Mouse (Mus musculus): Measurements from ENCODE around the gene P3h4. TPM values are rescaled to one million over a fixed set of nuclear protein-coding genes. Genes with fewer than 3 reads are reported as not detected.
A peak's percentile ranks its signal among the peaks of the same experiment; 100 is the strongest.

Gene P3h4
- total and polyA plus RNA-seq, 3 experiments: not detected

GRCm38 (mm10) chr11:100402240-100402639 lies 12.4 kb downstream of the P3h4 start:
- Histone ChIP-seq H3K27me3 (replicated peaks) (peaks cover 78% of the 10 kb centered on the region), H3K36me3 (replicated peaks in 1 of 2; ENCODE audit: control insufficient read depth in 1 of 2, insufficient read depth in 1 of 2, low read length in 1 of 2) (no peaks in the 10 kb centered on the region), H3K4me3 (replicated peaks in 1 of 3; ENCODE audit: low read depth in 2 of 3, low read length in 2 of 3, poor library complexity in 1 of 3) (no peak overlapping the region), H3K79me2 (replicated peaks; ENCODE audit: control insufficient read depth, extremely low read depth, insufficient read depth, poor library complexity, severe bottlenecking) (no peaks in the 10 kb centered on the region), H3K9me3 (replicated peaks; ENCODE audit: low read length) (no peaks in the 10 kb centered on the region), H3K9ac (ENCODE audit: insufficient read depth, low read depth) (no peak overlapping the region), H3K4me1 (ENCODE audit: control insufficient read depth in 1 of 2, insufficient read depth in 2 of 2) (peaks cover 2 to 15% of the 10 kb centered on the region in 2 experiments; a peak in 3 of 4 replicates), H3K4me2 (ENCODE audit: insufficient read depth, low read depth, poor library complexity, severe bottlenecking) (no peak overlapping the region), H3K27ac (ENCODE audit: insufficient read depth, low read depth) (no peak overlapping the region)
- in situ Hi-C loops (cut with MboI; ENCODE audit: low pct_ligation_motif_present, low pct_unique_long_range_greater_than_20kb, low sequenced_read_pairs): no loop called here
- TF ChIP-seq MAX (IDR thresholded peaks at IDR 0.05; ENCODE audit: low read length) (no peak), ZNF384 (IDR thresholded peaks at IDR 0.05; ENCODE audit: low read depth, low read length) (no peak), ZC3H11A (IDR thresholded peaks at IDR 0.05; ENCODE audit: low read depth, low read length) (no peak), CTCF (conservative IDR thresholded peaks at IDR 0.05 in 1 of 2, IDR thresholded peaks at IDR 0.05 in 1 of 2; ENCODE audit: low read depth in 2 of 2, low read length in 2 of 2) (no peak), MEF2A (IDR thresholded peaks at IDR 0.05; ENCODE audit: borderline replicate concordance, low read depth, low read length) (no peak), IRF4 (IDR thresholded peaks at IDR 0.05; ENCODE audit: low read depth, low read length) (no peak), ETS1 (conservative IDR thresholded peaks at IDR 0.05; ENCODE audit: low read depth, low read length) (no peak), TCF12 (IDR thresholded peaks at IDR 0.05; ENCODE audit: low read depth, low read length) (no peak), PAX5 (IDR thresholded peaks at IDR 0.05; ENCODE audit: low read length) (no peak), JUN (IDR thresholded peaks at IDR 0.05; ENCODE audit: insufficient read depth, low read depth, low read length) (no peak), ZMIZ1 (IDR thresholded peaks at IDR 0.05; ENCODE audit: low read depth, low read length) (no peak), ZKSCAN1 (IDR thresholded peaks at IDR 0.05; ENCODE audit: borderline replicate concordance, low read depth, low read length) (no peak), USF2 (conservative IDR thresholded peaks at IDR 0.05; ENCODE audit: low read depth, low read length) (no peak), MAFK (IDR thresholded peaks at IDR 0.05; ENCODE audit: insufficient replicate concordance, low read length) (no peak), CHD1 (IDR thresholded peaks at IDR 0.05; ENCODE audit: low read depth, low read length) (no peak), SIN3A (IDR thresholded peaks at IDR 0.05; ENCODE audit: low read length) (no peak), HCFC1 (IDR thresholded peaks at IDR 0.05; ENCODE audit: low read depth, low read length) (no peak), ELF1 (IDR thresholded peaks at IDR 0.05; ENCODE audit: low read depth, low read length) (no peak), TBP (conservative IDR thresholded peaks at IDR 0.05; ENCODE audit: low read depth, low read length) (no peak)
- dilution Hi-C loops (cut with MboI; ENCODE audit: extremely low pct_ligation_motif_present, extremely low pct_unique_long_range_greater_than_20kb, low sequenced_read_pairs): no loop called here
- no peak for DNase-seq (ENCODE audit: extremely low read depth)

GRCm38 (mm10) chr11:100400842-100401241 lies 13.8 kb downstream of the P3h4 start:
- Histone ChIP-seq H3K4me1 (ENCODE audit: control insufficient read depth in 1 of 2, insufficient read depth in 2 of 2) (peaks cover 8 to 25% of the 10 kb centered on the region in 2 experiments), H3K4me3 (replicated peaks in 1 of 3; ENCODE audit: low read depth in 2 of 3, low read length in 2 of 3, poor library complexity in 1 of 3) (no peak overlapping the region), H3K9ac (ENCODE audit: insufficient read depth, low read depth) (no peak overlapping the region), H3K27me3 (replicated peaks) (peaks cover 80% of the 10 kb centered on the region), H3K27ac (ENCODE audit: insufficient read depth, low read depth) (no peak overlapping the region), H3K9me3 (replicated peaks; ENCODE audit: low read length) (no peaks in the 10 kb centered on the region), H3K4me2 (ENCODE audit: insufficient read depth, low read depth, poor library complexity, severe bottlenecking) (no peak overlapping the region), H3K79me2 (replicated peaks; ENCODE audit: control insufficient read depth, extremely low read depth, insufficient read depth, poor library complexity, severe bottlenecking) (no peaks in the 10 kb centered on the region), H3K36me3 (replicated peaks in 1 of 2; ENCODE audit: control insufficient read depth in 1 of 2, insufficient read depth in 1 of 2, low read length in 1 of 2) (no peaks in the 10 kb centered on the region)
- TF ChIP-seq MAZ (IDR thresholded peaks at IDR 0.05; ENCODE audit: low read depth, low read length) (no peak), POLR2AphosphoS2 (IDR thresholded peaks at IDR 0.05; ENCODE audit: low read depth, low read length) (no peak), POLR2A (IDR thresholded peaks at IDR 0.05; ENCODE audit: low read depth, low read length) (no peak), ETS1 (conservative IDR thresholded peaks at IDR 0.05; ENCODE audit: low read depth, low read length) (no peak), SMC3 (IDR thresholded peaks at IDR 0.05; ENCODE audit: low read depth, low read length) (no peak), ELF1 (IDR thresholded peaks at IDR 0.05; ENCODE audit: low read depth, low read length) (0 out of 2 replicates have a peak, but pooled peaks have one; percentile 8), MAX (IDR thresholded peaks at IDR 0.05; ENCODE audit: low read length) (no peak), BHLHE40 (IDR thresholded peaks at IDR 0.05; ENCODE audit: low read depth, low read length) (peak; percentile 79), GABPA (IDR thresholded peaks at IDR 0.05; ENCODE audit: insufficient replicate concordance, low read depth, low read length) (no peak)
- dilution Hi-C loops (cut with MboI; ENCODE audit: extremely low pct_ligation_motif_present, extremely low pct_unique_long_range_greater_than_20kb, low sequenced_read_pairs): no loop called here
- in situ Hi-C loops (cut with MboI; ENCODE audit: low pct_ligation_motif_present, low pct_unique_long_range_greater_than_20kb, low sequenced_read_pairs): no loop called here
- peak; percentile 32 for DNase-seq (ENCODE audit: extremely low read depth)
